In the genomic region with DNA sequence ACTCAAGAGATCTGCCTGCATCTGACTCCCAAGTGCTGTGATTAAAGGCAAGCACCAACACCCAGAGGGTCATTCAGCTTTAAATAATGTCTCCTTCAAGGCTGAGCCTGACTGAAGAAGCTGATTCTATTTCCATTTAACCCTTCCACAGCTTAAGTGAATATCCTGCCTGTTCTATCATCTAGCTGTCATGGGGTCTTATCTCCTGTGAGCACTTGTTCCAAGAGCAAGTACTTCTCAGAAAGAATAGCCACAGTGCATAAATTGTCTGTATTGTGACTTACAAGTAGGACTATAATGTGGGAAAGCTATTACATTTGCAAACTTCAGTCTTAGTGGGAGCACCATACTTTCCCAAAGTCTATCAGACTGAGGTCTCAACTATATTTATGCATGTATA, we compare ENCODE assay signal across 25 mouse cellular contexts. TPM values are rescaled to one million over a fixed set of nuclear protein-coding genes. Genes with fewer than 3 reads are reported as not detected.
DNase-seq lines count a peak whose midpoint lies in the region; ATAC-seq and TF ChIP-seq lines count a peak whose summit lies in the region.
"Had no signal": no experiment of that assay in that cellular context is flagged by ENCODE, and none has a peak within 500 bp of the region (broad histone marks: within the 10 kb centered on the region; RNA-seq: fewer than 3 reads in every experiment).

No protein-coding gene starts in this region.

- H3K4me1 ChIP-seq in MEL (ENCODE audit: control insufficient read depth in 1 of 2, insufficient read depth in 2 of 2, low read length in 2 of 2) = peaks cover 3 to 9% of the 10 kb centered on the region in 2 experiments; a peak in 3 of 4 replicates
- H3K4me1 ChIP-seq in liver, embryonic 12.5 days = peaks cover 54% of the 10 kb centered on the region
- peaks cover 12% of the 10 kb centered on the region for H3K4me1 ChIP-seq in liver, postnatal 0 days (ENCODE audit: insufficient read depth)

- H3K79me2 ChIP-seq in MEL (ENCODE audit: control insufficient read depth, insufficient read depth, low read length, poor library complexity) = no peaks in the 10 kb centered on the region

- peaks cover 0 to 12% of the 10 kb centered on the region in 2 experiments; a peak in 2 of 4 replicates for H3K27me3 ChIP-seq in MEL (ENCODE audit: control insufficient read depth in 1 of 2, insufficient read depth in 2 of 2, low read length in 2 of 2)
- H3K27me3 ChIP-seq in liver, embryonic 12.5 days (replicated peaks) = no peaks in the 10 kb centered on the region
- H3K27me3 ChIP-seq in liver, postnatal 0 days (ENCODE audit: insufficient read depth, low read length) = no peaks in the 10 kb centered on the region
- H3K27me3 ChIP-seq: Patski had no signal

- TF ChIP-seq POLR2A in MEL (IDR thresholded peaks at IDR 0.05; ENCODE audit: control insufficient read depth in 1 of 2, insufficient read depth in 1 of 2, low read depth in 1 of 2, low read length in 2 of 2, poor library complexity in 1 of 2) = no peak

- peak; percentile 71 for DNase-seq in MEL (ENCODE audit: low read depth, low spot score)
- DNase-seq in c-Kit-negative CD71-positive TER-119-positive erythroid progenitor cells, embryonic 14.5 days (ENCODE audit: low read depth, low spot score) = peak; percentile 47
- no peak for DNase-seq in liver, postnatal 0 days
- DNase-seq in adrenal gland, adult 18-20 months (ENCODE audit: low spot score in 2 of 2) = no peak
- no peak for DNase-seq in left cerebral cortex, adult 8-10 months (ENCODE audit: low spot score in 2 of 2)
- DNase-seq in frontal cortex, adult 2 months (ENCODE audit: extremely low spot score in 1 of 2, low spot score in 1 of 2) = no peak
- DNase-seq: adrenal gland, postnatal 14 days; B cell, adult 2 months; cerebellum, adult 2 months; cerebellum, postnatal 14 days; heart, postnatal 4 days; kidney, adult 9 months; kidney, postnatal 14 days; layer of hippocampus, adult 9-11 months; lung, postnatal 4 days; midbrain, embryonic 14.5 days; right cerebral cortex, adult 18-20 months; right cerebral cortex, postnatal 4 days; thymus, postnatal 4 days had no signal

- ATAC-seq in liver, embryonic 12.5 days = peak; percentile 76
- ATAC-seq in liver, postnatal 0 days = peak; percentile 37
- ATAC-seq: forebrain, embryonic 15.5 days; intestine, embryonic 16.5 days; Patski had no signal

- TF ChIP-seq RAD21 in MEL (IDR thresholded peaks at IDR 0.05; ENCODE audit: low read depth, low read length) = no peak

- H3K9ac ChIP-seq in MEL (ENCODE audit: control insufficient read depth, low read depth, low read length, poor library complexity, severe bottlenecking) = no peak overlapping the region
- H3K9ac ChIP-seq in liver, embryonic 12.5 days = peak overlapping the region; percentile 50; the same call in 1 of the 2 replicates
- no peak overlapping the region for H3K9ac ChIP-seq in liver, postnatal 0 days (replicated peaks)
- H3K9ac ChIP-seq: forebrain, embryonic 15.5 days; hindbrain, embryonic 13.5 days had no signal

- no peak overlapping the region for H3K4me3 ChIP-seq in MEL (ENCODE audit: control insufficient read depth in 1 of 2, insufficient read depth in 1 of 2, low read depth in 2 of 2, low read length in 2 of 2)
- no peak overlapping the region for H3K4me3 ChIP-seq in liver, embryonic 12.5 days
- no peak overlapping the region for H3K4me3 ChIP-seq in liver, postnatal 0 days (ENCODE audit: low read depth, low read length)
- H3K4me3 ChIP-seq: forebrain, embryonic 10.5 days; forebrain, embryonic 15.5 days; hindbrain, embryonic 13.5 days had no signal

- TF ChIP-seq EP300 in MEL (IDR thresholded peaks at IDR 0.05; ENCODE audit: low read depth in 1 of 2, low read length in 2 of 2) = peak; percentile 73 to 74
- peak; percentile 93 for TF ChIP-seq EP300 in liver, postnatal 0 days (IDR thresholded peaks at IDR 0.05; ENCODE audit: low read depth)

- peaks cover 0 to 10% of the 10 kb centered on the region in 2 experiments; a peak in 2 of 4 replicates for H3K36me3 ChIP-seq in MEL (ENCODE audit: control insufficient read depth in 1 of 2, insufficient read depth in 2 of 2, low read length in 2 of 2)
- H3K36me3 ChIP-seq in liver, embryonic 12.5 days = no peaks in the 10 kb centered on the region
- no peaks in the 10 kb centered on the region for H3K36me3 ChIP-seq in liver, postnatal 0 days (replicated peaks; ENCODE audit: insufficient read depth, low read length)
- H3K36me3 ChIP-seq: forebrain, embryonic 10.5 days; forebrain, embryonic 15.5 days; hindbrain, embryonic 13.5 days had no signal

- no peak for TF ChIP-seq CTCF in MEL (IDR thresholded peaks at IDR 0.05 in 2 of 3, conservative IDR thresholded peaks at IDR 0.05 in 1 of 3; ENCODE audit: control insufficient read depth in 1 of 3, insufficient read depth in 1 of 3, low read depth in 2 of 3, low read length in 3 of 3, poor library complexity in 1 of 3, severe bottlenecking in 1 of 3)
- no peak for TF ChIP-seq CTCF in liver, postnatal 0 days (IDR thresholded peaks at IDR 0.05; ENCODE audit: low read depth)

- peak overlapping the region; percentile 38 for H3K4me2 ChIP-seq in liver, embryonic 12.5 days
- peak overlapping the region; percentile 6; the same call in 1 of the 2 replicates for H3K4me2 ChIP-seq in liver, postnatal 0 days (ENCODE audit: low read depth, low read length)
- H3K4me2 ChIP-seq: forebrain, embryonic 15.5 days; hindbrain, embryonic 13.5 days had no signal

- H3K9me3 ChIP-seq in MEL (replicated peaks; ENCODE audit: insufficient read depth, low read length) = no peaks in the 10 kb centered on the region
- H3K9me3 ChIP-seq in liver, embryonic 12.5 days (replicated peaks) = no peaks in the 10 kb centered on the region
- H3K9me3 ChIP-seq in liver, postnatal 0 days (ENCODE audit: low read length) = no peaks in the 10 kb centered on the region

- H3K27ac ChIP-seq in MEL (ENCODE audit: control insufficient read depth, low read depth, low read length) = no peak overlapping the region
- H3K27ac ChIP-seq in liver, embryonic 12.5 days = peak overlapping the region; percentile 89
- peak overlapping the region; percentile 5; the same call in 1 of the 2 replicates for H3K27ac ChIP-seq in liver, postnatal 0 days (ENCODE audit: low read depth)
- H3K27ac ChIP-seq: forebrain, embryonic 10.5 days; forebrain, embryonic 15.5 days; hindbrain, embryonic 13.5 days had no signal

TF ChIP-seq in MEL, 35 proteins besides CTCF, POLR2A, EP300 and RAD21:
- TF ChIP-seq ETS1 (IDR thresholded peaks at IDR 0.05; ENCODE audit: low read depth, low read length) (peak; percentile 48; the same call in 1 of the 2 replicates), MYB (IDR thresholded peaks at IDR 0.05; ENCODE audit: low read depth, low read length) (no peak), TAL1 (IDR thresholded peaks at IDR 0.05; ENCODE audit: low read length) (peak; percentile 82), MAZ (IDR thresholded peaks at IDR 0.05; ENCODE audit: low read depth, low read length) (no peak), TCF12 (IDR thresholded peaks at IDR 0.05; ENCODE audit: low read depth, low read length) (peak; percentile 66), TBP (IDR thresholded peaks at IDR 0.05; ENCODE audit: low read depth, low read length) (peak; percentile 74), GATA1 (IDR thresholded peaks at IDR 0.05; ENCODE audit: low read depth, low read length) (peak; percentile 80)

RNA-seq across cellular contexts. Expression of gene St3gal6, which starts 1.8 kb away (rescaled TPM):
- total RNA-seq in MEL (2012; rRNA removed) = 2.5 and 4.0 TPM in 2 replicates
- polyA plus RNA-seq in MEL (2012; ENCODE audit: insufficient read depth in 1 of 2, insufficient read length in 2 of 2, low read depth in 1 of 2, low replicate concordance in 2 of 2, missing spikeins in 1 of 2) = 1 to 10 TPM in 1 of 2 experiments, not detected in 1; 8.9 TPM
- polyA plus RNA-seq in liver, embryonic 12.5 days (2016; fragmentation: Nextera tagmentation; extraction: Ambion mirVana) = 60.1 TPM in 2 replicates
- polyA plus RNA-seq in liver, postnatal 0 days (2015; fragmentation: Nextera tagmentation; extraction: Ambion mirVana) = 11.8 and 16.8 TPM in 2 replicates
- 10 to 100 TPM; 23.1 to 29.1 TPM for total RNA-seq in adrenal gland, adult 18-20 months (2021)
- total RNA-seq in left cerebral cortex, adult 8-10 months (2022) = 10 to 100 TPM; 20.8 to 26.6 (median 23.1) TPM
- 14.4 and 18.8 TPM in 2 replicates for polyA plus RNA-seq in frontal cortex, adult 2 months (2012; rRNA removed)

Comparison
In these comparisons a context has a peak if more than half of its experiments do, and no peak if none do; other contexts are left out.
1. DNase-seq: peak in MEL (single experiment) and c-Kit-negative CD71-positive TER-119-positive erythroid progenitor cells, embryonic 14.5 days (single experiment); none in liver, postnatal 0 days (single experiment), adrenal gland, adult 18-20 months (0 of 2), left cerebral cortex, adult 8-10 months (0 of 2) and frontal cortex, adult 2 months (0 of 2).